Mouse (Mus musculus): Measurements from ENCODE around the gene Lrpprc.

GRCm38 (mm10) chr17:84816014-84816461 lies 25.4 kb upstream of the Lrpprc start:
- TF ChIP-seq CTCF (IDR thresholded peaks at IDR 0.05; ENCODE audit: extremely low read depth, insufficient read length, insufficient replicate concordance, low read depth, low read length) (no peak), POLR2A (IDR thresholded peaks at IDR 0.05; ENCODE audit: low read depth, low read length) (no peak)

Measured in small intestine, adult 2 months (tissue).